Mouse (Mus musculus) megakaryocyte, embryonic 14.5 days (primary cell): ENCODE measurements around the gene Rgs17.

ENCODE experiments used
- FLI1 ChIP-seq: IDR thresholded peaks from 2 replicates; pipeline ENCODE4 v1.6.1; 2012; ENCODE audit warnings: low read length, inconsistent platforms, mixed read lengths
- GATA1 ChIP-seq: IDR thresholded peaks from 3 replicates; pipeline ENCODE4 v1.6.1; 2012; ENCODE audit warnings: mixed read lengths, low read length, inconsistent platforms, borderline replicate concordance

- TF ChIP-seq GATA1 (no peak), FLI1 (no peak)
Observed at GRCm38 (mm10) chr10:5786923-5787322, 135.3 kb downstream of the Rgs17 start.
